Mouse (Mus musculus): ENCODE results near the gene Xpnpep2. TPM values are rescaled to one million over a fixed set of nuclear protein-coding genes. Genes with fewer than 3 reads are reported as not detected.

Gene Xpnpep2
- polyA plus RNA-seq, 1 experiment = 9.1 TPM

DNA sequence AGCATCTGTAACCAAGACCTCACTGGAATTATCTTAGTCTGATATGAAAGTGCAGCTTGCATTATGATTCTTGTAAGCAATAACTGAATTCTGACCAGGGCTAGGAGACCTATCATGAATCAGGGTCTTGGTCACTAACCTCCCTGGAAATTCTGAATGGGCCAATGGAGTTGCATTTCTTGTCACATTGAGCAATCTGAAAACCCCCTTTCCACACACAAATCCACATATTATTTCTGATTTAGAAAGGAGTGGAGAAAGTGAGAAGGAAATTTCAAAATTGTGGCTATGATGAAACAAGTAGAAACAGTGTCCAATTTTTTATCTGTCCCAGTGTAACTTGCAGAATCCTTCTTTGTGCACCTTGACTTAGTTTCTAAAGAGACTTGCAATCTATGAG is 10.8 kb downstream of the Xpnpep2 start:
- H3K4me1 ChIP-seq (ENCODE audit: control insufficient read depth, insufficient read depth, low read length) = no peaks in the 10 kb centered on the region
- TF ChIP-seq CTCF (IDR thresholded peaks at IDR 0.05; ENCODE audit: insufficient read depth, low read length) (no peak), POLR2A (IDR thresholded peaks at IDR 0.05; ENCODE audit: borderline replicate concordance, extremely low read depth, low read depth, low read length) (no peak)
- DNase-seq = no peak
- H3K4me3 ChIP-seq (replicated peaks; ENCODE audit: extremely low read depth, low read depth, low read length) = no peak overlapping the region

DNA sequence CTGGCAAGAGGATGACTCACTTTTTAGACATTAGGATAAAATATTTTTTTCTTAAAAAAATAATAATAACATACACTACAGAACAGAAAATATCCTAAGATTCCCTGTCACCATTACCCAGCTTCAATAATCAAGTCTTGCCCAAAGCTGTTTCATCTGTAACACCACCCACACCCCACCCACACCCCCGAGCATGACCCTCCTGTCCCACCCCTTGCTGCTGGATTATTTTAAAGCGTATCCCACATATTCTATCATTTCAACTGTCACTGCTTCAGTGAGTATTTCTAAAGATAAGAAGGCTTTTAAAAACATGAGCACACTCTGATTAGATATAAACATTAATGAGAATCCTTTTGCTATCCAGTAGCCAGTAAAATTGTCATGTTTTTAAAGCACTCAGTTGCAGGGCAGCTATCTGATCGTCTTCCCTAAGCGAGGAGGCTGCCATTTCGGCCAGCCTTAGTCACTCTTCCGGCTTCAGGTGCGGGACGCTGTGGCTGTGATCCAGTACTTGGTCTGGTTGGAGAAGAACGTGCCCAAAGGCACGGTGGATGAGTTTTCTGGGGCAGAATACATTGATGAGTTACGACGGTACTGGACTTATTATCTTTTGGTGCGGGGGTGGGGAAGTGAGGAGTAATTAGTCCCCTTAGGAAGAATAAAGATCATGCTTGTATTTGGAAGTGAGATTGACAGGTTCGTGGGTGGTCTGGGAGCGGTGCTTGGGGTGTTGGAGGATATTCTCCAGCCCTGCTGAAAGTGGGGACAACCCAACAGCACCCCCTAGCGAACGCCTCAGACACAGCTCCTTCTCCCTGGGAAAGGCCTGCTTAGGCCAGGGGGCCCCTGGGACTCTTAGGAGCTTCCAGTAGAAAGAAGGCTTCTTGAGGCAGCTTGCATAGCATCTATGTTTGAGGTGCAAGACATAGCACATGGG is 15.9 kb downstream of the Xpnpep2 start:
- DNase-seq = peak; percentile 56
- no peak for TF ChIP-seq POLR2A (IDR thresholded peaks at IDR 0.05; ENCODE audit: borderline replicate concordance, extremely low read depth, low read depth, low read length)
- peak; percentile 72 for TF ChIP-seq CTCF (IDR thresholded peaks at IDR 0.05; ENCODE audit: insufficient read depth, low read length)
- 38% methylated on average over 17 of the region's 17 CpGs for WGBS
- Histone ChIP-seq H3K4me1 (ENCODE audit: control insufficient read depth, insufficient read depth, low read length) (no peaks in the 10 kb centered on the region), H3K4me3 (replicated peaks; ENCODE audit: extremely low read depth, low read depth, low read length) (no peak overlapping the region)

DNA sequence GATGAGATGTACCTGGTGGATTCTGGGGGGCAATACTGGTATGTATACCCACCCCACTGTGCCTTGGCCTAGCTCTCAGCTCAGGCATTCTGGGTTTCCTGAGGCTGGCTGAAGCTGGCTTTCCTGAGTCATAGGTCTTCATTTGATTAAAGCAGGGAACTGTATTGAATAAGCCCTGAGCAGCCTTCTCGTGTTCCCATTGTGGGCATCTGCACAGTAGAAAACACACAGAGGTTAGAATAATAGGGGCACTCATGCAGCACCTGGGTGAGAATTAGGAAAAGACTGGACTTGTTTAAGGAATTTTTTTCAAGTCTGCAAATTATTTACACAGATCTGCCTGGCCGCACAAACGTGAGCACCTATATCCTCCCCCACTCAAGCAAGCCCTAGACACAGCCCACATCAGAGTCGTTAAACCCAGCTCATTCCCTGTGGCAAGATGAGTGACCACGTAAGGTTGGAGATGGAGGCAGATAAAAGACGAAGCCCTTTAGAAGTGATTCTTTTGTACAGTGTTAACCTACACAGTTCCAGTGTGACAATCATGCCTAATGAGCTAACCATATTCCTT is 18.5 kb downstream of the Xpnpep2 start:
- no peaks in the 10 kb centered on the region for H3K4me1 ChIP-seq (ENCODE audit: control insufficient read depth, insufficient read depth, low read length)
- no peak overlapping the region for H3K4me3 ChIP-seq (replicated peaks; ENCODE audit: extremely low read depth, low read depth, low read length)
- TF ChIP-seq CTCF (IDR thresholded peaks at IDR 0.05; ENCODE audit: insufficient read depth, low read length) (no peak), POLR2A (IDR thresholded peaks at IDR 0.05; ENCODE audit: borderline replicate concordance, extremely low read depth, low read depth, low read length) (no peak)
- no peak for DNase-seq
- WGBS = 76% methylated on average over 6 of the region's 6 CpGs

DNA sequence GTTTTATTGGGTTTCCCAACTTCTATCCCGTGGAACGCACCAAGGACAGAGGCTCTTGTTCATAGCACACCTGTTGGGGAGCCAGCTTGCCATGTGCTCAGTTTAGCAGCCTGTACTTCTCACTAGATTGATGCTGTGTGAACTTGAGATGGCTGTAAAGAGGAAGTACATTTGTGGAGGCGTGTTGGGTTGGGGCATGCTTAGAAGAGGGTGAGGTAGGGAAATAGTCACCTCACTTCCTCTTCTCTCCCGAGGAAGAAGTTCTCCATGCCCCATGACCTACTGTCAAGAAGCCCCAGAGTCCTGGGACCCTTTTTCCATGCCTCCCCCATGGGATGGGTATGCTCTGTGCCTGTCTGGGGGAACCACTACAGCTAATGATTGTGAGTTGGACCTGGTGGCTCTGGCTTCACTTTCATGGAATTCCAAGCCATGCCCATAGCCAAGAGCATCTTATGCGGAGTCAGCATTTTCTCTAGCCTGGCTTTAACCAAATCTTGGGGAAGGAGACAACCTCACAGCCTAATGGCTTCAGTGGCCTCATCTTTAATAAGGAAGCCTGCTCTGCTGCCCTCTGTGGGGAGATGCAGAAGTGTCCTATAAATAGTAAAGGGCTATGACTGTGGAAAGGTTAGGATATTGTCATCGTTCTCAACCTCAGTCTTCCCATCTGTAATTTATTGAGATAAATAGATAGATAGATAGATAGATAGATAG is 19.1 kb downstream of the Xpnpep2 start:
- TF ChIP-seq POLR2A (IDR thresholded peaks at IDR 0.05; ENCODE audit: borderline replicate concordance, extremely low read depth, low read depth, low read length) (no peak), CTCF (IDR thresholded peaks at IDR 0.05; ENCODE audit: insufficient read depth, low read length) (no peak)
- Histone ChIP-seq H3K4me3 (replicated peaks; ENCODE audit: extremely low read depth, low read depth, low read length) (no peak overlapping the region), H3K4me1 (ENCODE audit: control insufficient read depth, insufficient read depth, low read length) (no peaks in the 10 kb centered on the region)
- no peak for DNase-seq
- WGBS = 66% methylated on average over 6 of the region's 6 CpGs

DNA sequence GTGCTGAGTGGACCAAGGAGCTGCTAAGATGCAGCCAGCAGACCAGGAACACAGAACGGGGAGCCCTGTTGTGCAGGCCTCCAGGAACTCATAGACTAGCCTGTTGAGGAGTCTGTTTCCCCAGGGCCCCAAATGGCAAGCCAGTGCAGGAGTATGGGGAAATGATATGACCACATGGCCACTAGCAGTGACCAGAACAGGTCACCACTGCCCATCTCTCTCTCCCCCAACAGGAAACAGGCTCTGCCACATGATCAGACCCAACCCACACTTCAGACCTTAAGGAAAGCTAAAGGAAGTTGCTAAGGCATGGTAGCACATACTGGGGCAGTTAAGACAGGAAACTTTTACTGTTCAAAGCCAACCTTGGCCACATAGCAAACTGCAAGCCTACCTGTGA is 20.6 kb downstream of the Xpnpep2 start:
- DNase-seq = no peak
- no peaks in the 10 kb centered on the region for H3K4me1 ChIP-seq (ENCODE audit: control insufficient read depth, insufficient read depth, low read length)
- TF ChIP-seq POLR2A (IDR thresholded peaks at IDR 0.05; ENCODE audit: borderline replicate concordance, extremely low read depth, low read depth, low read length) (no peak), CTCF (IDR thresholded peaks at IDR 0.05; ENCODE audit: insufficient read depth, low read length) (no peak)
- no peak overlapping the region for H3K4me3 ChIP-seq (replicated peaks; ENCODE audit: extremely low read depth, low read depth, low read length)
- 73% methylated on average over 1 of the region's 1 CpGs for WGBS

DNA sequence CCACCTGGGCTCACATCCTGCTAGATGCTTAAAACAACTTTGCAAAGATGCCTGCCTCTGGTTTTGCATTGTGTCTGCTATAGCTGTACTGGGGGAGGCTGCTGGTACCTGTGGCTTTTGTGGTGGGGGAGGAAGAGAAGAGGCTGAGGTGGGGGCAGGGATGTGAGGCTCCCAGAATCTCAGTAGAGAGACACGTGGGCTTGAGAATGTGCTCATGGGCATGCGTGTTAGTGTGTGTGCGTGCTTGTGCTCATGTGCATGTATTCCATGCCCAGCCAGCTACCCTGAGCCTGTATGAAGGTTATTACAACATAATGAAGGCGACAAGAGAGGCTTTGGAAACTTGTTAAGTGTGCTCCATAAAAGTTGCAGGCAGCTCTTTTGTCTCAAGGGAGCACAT is 28.4 kb downstream of the Xpnpep2 start:
- H3K4me3 ChIP-seq (replicated peaks; ENCODE audit: extremely low read depth, low read depth, low read length) = no peak overlapping the region
- H3K4me1 ChIP-seq (ENCODE audit: control insufficient read depth, insufficient read depth, low read length) = no peaks in the 10 kb centered on the region; the same call in 1 of the 2 replicates
- no peak for TF ChIP-seq CTCF (IDR thresholded peaks at IDR 0.05; ENCODE audit: insufficient read depth, low read length)
- no peak for TF ChIP-seq POLR2A (IDR thresholded peaks at IDR 0.05; ENCODE audit: borderline replicate concordance, extremely low read depth, low read depth, low read length)
- no peak for DNase-seq
- WGBS = 74% methylated on average over 4 of the region's 4 CpGs

DNA sequence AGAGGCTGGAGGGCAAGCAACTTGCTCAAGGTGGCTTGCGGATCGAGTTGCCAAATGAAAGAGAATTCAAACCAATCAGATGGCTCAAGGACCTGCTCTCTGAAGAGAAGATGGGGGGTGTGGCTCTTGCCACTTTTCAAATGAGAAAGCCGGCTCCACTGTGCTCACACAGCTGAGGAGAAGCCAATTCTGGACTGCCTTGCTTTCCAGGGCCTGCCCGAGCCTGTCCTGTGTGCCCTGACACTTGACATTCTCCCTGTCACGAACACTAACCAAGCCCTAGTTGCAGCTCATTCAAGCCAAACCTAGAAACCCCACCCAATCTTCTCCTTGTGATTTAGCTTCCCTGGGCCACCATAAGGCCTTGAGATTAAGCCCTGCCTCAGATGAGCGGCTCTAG is 29.5 kb downstream of the Xpnpep2 start:
- peak; percentile 8 for DNase-seq
- Histone ChIP-seq H3K4me1 (ENCODE audit: control insufficient read depth, insufficient read depth, low read length) (no peaks in the 10 kb centered on the region; the same call in 1 of the 2 replicates), H3K4me3 (replicated peaks; ENCODE audit: extremely low read depth, low read depth, low read length) (no peak overlapping the region)
- no peak for TF ChIP-seq POLR2A (IDR thresholded peaks at IDR 0.05; ENCODE audit: borderline replicate concordance, extremely low read depth, low read depth, low read length)
- no peak for TF ChIP-seq CTCF (IDR thresholded peaks at IDR 0.05; ENCODE audit: insufficient read depth, low read length)
- 66% methylated on average over 6 of the region's 6 CpGs for WGBS

DNA sequence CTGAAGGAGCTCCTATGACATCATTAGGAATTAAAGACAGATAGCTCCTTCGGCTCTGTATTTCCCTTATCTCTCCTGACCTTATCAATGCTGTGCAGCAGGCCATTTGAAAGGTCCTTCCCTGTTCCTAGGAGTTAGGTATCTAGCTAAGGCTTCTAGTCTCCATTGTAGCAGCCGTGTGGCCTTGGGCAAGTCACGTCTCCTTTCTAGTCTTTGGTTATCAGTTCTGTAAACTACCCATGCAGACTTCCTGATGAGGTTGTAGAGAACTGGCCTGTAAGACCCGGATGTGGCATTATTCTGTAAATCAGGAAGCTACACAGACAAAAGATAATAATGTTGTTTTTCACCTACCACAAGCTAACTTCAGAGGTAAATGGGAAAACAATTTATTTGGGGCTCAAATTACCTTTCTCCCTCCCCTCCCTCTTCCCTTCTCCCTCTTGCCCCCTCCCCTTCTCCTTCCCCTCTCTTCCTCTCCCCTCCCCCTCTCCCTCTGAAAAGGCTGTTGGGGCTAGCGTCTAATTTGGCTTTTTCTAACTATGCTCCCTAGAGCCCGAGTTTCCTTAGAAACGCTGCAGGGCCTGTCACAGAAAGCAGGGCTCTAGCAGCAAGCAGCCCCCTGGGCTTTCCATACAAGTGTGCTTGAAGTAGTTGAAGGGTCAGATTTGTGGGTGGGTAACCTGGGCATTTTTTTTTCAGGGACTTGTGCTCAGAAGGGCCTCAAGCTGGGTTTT is 30.2 kb downstream of the Xpnpep2 start:
- H3K4me1 ChIP-seq (ENCODE audit: control insufficient read depth, insufficient read depth, low read length) = no peaks in the 10 kb centered on the region; the same call in 1 of the 2 replicates
- no peak overlapping the region for H3K4me3 ChIP-seq (replicated peaks; ENCODE audit: extremely low read depth, low read depth, low read length)
- 54% methylated on average over 7 of the region's 7 CpGs for WGBS
- no peak for DNase-seq
- no peak for TF ChIP-seq POLR2A (IDR thresholded peaks at IDR 0.05; ENCODE audit: borderline replicate concordance, extremely low read depth, low read depth, low read length)
